Mouse (Mus musculus) yolk sac, embryonic 10.5 days (tissue): ENCODE data around the gene Arhgap42.

ENCODE experiments used
- DNase-seq: peaks from one replicate; pipeline ENCODE4 v3.0.0-alpha.2; 2017; ENCODE audit warnings: low spot score

Gene Arhgap42

DNA sequence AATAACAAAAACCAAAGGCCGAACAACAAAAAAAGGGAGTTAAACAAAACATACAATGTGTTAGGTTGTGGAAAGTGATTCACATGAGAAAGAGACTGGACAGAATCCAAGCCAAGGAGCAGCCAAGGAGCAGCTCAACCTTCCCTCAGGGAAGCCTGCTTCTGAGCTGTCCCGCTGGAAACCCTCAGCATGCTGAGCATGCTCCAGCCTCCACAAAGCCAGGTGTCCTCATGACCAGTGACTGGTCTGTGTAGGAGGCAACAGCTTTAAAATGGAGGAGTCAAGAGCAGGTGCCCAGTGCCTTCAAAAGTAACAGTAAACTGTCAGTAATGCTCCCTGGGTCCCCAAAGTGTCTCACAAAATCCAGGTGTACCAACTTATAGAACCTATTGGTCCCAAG, 28.4 kb downstream of the Arhgap42 start:
- no peak for DNase-seq

DNA sequence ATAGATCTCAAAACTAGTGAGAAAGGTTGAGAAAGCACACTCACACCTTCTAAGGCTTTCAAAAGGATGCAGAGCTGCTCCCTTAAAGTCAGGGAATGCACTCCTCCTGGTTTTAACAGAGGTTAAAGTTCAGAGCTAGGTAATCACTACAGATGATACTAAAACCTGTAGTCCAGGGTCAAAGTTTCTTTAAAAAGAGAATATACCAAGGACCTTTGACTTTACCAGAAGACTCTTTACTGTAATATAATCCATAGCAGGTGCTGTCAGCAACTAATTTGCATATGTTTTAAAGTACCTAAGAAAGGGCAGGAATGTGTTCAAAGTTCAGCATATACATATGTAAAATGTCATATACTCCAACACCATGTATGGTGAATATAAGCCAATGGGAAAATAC, 30.7 kb downstream of the Arhgap42 start:
- no peak for DNase-seq

DNA sequence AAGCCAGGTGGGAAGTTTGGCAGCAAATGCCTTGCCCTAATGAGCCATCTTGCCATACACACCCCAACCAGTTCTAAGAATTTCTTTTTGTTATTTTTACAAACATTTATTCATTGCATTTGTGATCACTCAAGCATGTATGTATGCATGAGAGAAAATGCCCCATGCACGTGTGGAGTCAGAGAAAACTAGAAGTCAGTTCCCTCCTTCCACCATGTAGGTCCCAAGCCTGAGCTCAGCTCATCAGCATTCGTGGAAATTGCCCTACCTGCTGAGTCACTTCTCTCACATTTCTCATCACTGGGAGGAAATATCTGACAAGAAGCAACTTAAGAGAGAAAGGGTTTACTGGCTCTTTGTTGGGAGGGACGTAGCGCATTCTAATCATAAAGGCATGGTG, 31.6 kb downstream of the Arhgap42 start:
- DNase-seq: no peak

DNA sequence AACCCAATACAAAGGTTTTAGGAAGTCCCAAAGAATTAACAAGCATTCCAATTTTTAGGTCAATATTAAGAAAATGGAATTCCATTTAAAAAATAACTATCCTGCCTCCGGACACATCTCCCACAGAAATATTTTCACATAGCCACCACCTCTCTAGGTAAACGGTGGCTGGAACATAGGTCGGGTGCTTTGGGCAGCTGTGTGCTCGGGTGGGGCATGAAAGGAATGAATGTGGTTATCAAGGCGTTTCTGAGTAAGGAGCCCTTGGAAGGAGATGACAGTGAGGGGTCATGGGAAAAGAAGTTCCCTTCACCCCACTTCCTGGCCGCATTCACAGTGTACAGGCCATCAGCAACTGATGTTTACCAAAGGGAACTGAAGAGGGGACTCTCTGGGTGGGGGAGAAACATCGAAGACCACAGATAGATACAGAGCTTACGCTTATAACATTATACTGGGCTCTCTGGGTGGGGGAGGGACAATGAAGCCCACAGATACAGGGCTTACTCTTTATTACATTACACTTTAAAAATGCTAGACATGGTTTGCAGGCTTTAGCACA, 38.0 kb downstream of the Arhgap42 start:
- DNase-seq: no peak

DNA sequence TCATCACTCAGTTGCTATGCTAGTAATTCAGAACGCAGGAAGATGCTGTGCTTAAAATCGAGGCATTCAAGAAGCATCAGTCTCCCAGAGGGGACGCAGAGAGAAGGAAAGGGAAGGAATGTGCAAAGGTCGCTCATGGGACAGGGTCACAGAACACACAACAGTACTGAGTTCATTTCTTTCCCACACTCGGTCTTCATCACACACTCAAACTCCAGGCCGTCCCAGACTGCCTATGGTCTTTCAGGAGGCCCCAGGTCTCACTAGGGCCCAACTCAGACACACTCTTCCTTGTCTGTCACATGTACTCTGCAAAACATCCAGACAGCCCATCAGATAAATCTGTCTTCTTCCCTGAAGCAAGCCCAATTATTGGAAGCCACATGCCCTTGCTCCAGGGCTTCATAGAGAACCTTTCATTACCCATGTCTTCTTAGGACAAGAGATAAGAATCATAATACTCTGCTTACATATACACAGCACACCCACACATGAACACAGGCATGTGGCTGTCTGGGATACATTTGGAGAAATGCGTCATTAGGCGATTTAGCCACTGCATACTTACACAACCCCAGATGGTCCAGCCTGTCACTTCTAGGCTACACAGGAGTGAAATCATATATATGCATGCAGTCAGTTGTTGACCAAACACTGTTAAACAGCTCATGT, 39.6 kb downstream of the Arhgap42 start:
- no peak for DNase-seq

DNA sequence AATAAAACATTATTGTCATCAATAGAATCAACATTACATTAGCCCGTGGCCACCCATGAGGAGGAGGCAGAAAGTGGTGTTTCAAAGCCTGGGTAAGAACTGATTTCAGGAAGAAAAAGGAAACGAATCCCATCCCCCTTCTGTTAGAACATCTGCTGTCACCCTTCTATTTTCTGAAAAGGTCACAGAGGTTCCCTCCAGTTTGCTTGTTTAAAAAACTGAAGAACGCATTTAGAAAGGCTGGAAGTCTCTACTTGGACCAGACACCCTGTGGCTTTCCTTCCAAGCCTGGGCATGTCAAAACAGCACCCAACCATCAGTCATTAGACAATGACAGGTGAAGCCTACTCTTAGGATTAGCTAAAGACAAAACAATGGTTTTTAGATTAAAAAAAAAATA, 40.3 kb downstream of the Arhgap42 start:
- no peak for DNase-seq

DNA sequence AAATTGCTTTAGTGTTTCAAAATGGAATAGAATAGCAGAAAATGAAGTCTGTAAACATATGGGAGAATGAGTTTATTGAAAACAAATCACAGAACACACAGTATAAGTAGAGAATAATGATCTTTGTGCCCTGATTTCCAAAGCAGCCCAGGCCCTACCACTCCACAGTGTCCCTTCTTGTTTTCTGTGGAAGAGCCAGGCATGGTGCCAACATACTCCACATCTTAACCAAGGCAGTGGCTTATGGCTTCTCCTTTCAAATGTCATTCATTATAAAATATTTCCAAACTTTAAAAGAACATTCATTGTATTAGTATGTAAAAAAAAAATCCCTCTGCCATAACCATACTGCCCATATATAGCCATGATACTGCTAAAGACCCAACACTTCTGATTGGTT, 42.9 kb downstream of the Arhgap42 start:
- DNase-seq: no peak

DNA sequence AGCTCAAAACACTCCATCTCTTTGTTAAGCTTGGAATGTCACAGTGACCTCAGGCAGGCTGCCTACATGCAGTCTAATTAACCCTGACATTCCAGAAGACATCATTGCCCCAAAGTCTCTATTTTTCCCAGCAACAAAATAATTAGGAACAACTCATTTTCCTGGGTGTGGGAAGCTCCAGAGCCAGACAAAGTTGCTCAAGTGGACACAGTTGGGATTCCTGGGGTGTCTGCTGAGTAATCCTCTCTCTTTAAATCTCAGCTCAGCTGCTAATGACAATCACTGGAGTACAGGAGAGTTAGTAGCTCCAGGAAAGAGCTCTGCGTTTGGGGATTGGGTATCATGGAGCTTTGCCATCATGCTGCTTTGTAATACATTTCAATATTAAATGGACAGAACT, 44.4 kb downstream of the Arhgap42 start:
- DNase-seq: no peak

DNA sequence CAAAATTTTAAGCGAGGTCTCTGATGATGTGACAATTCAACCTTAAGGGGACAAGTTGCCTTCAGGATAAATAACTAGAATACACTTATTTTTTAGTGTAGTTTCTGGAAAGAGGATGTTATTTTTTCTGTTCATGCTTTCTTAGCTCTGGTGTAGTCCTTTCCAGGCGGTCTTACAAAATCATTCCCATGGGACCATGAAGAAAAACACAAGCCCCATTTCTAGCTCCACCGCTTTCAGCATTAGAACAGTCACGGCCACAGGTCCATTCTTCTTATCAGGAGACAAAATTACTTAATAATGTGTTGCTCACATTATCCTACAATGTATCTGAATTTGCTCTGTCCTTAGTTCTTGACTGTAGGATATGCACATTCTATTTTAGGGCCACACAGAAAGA, 46.2 kb downstream of the Arhgap42 start:
- DNase-seq: no peak

DNA sequence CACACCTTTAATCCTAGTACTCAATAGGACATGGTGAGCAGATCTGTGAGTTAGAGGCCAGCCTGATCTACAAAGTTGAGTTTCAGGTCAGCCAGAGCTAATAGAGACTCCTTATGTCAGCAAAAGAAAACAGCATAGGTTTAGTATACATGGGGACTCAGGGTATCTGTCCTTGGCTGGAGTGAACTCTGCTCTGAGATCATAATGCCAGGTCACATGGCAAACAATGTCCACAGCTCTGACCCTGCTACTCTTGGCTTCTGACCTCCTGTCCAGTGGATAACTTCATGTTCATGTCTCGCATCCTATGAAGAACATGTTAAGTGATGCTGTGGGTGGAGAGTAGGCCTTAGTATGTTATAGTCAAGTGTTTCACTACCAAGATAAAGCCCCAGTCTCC, 48.1 kb downstream of the Arhgap42 start:
- DNase-seq: peak; percentile 32

DNA sequence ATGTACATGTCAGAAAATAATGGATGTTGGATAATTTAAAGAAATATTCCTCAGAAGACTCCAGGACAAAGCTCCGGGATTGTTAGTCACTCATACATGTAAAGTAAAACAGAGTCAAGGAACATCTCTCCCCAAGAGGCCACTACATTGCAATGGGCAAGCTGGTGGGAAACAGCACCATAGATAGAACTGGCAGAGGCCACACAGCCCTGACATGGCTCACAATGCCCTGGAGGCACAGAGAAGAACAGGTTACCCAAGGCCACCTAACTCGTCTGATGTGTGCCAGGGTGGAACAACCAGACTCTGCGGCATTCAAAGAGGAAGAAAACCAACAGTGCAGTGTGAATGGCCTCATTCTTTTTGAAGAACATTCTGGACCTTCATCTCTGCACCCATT, 50.7 kb downstream of the Arhgap42 start:
- no peak for DNase-seq

DNA sequence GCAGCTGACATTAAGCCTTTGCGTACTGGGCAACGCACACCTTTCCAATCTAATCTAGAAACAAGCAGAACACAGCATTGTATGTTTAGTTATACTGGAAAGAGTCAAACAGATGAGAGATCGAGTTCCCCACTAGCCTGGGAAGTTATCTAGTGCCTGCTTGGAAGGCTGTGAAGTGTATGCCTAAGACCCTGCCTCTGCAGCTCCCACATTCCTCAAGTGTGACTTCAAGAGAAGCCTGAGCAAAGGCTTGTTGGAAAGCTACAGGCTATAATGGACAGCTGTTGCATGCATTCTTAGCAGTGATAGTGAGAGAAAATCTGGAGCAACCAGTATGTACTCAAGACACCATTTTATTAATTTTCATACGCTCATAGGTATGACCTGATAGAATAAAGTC, 61.2 kb downstream of the Arhgap42 start:
- DNase-seq: no peak

DNA sequence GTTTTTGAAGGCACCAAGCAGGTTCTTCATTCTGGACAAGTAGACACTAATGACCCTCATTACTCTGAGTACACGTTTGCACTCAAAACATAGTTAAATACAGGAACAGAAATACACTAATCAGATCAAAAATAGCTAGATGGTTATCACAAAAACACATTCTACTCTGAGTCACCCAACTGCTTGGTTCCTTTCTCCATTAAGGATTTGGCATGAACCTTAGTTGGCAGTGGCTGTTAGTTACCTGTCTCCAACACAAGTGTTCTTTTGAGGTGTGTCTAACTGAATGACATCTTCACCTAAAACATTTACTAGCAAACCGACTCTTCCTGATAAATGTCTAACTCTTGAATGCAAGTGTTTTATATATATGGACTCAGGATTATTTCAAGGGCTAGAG, 64.0 kb downstream of the Arhgap42 start:
- DNase-seq: no peak

DNA sequence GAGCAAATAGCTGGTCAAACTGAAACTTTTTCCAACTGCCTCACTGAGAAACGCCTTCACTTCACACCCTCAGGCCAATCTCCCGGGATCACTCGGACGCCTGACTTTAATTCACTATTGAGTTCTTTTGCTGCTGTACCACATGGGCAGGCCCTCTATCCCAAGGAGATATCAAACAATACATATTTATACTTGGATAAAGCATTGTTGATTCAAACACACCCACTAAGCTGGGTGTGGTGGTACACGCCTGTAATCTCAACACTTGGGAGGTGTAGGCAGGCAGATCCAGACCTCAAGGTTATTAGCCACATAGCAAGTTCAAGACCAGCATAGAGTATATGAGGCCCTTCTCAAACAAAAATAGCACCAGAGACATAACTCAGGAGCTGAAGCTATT, 64.7 kb downstream of the Arhgap42 start:
- DNase-seq: no peak

DNA sequence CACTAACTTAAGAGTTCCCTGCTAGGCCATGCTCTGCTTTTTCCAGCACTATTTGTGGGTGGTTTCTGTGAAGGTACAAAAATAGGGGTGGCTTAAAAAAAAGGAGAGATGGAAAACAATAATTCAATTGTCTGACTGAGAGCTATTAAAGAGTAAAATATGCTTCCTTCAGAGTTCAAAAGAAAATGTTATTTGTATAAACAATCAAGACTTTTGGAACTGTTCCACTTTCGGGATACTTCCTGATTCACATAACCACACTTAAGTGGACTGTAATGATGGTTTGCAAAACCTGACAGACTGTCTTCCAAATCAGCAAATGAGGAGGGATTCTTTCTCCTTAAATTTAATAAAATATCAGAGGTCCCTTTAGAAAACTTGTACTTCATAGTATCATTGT, 65.8 kb downstream of the Arhgap42 start:
- DNase-seq: no peak

DNA sequence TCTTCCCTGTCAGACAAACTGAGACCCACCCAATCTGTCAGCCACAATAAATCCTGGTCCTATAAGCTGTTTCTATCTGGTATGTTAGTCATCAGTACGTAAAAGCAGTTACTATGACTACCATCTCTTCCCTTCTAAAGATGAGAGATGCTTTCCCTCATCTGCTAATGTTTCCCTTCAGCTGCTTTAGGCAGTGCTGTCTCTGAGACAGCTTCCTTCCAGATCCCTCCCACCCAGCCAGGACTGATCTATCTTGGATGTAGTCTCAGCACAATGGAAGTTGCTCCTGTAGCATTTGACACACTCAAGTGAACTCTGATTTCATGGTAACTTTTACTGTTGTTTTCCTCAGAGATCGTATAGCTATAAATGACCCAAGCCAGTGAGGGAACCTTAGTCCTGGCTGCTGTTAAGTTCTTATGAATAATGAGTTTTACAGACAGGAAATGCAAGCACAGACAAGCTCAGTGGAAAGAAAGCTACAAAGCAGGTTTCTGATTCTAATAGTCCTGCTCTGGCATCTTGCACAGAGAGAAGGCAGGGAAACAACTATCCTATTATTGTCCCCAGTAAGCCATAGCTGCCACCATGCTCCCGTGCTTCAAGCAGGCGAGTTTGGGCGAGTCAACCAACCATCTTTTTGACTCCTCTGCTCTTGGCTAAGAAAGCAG, 67.6 kb downstream of the Arhgap42 start:
- DNase-seq: no peak

DNA sequence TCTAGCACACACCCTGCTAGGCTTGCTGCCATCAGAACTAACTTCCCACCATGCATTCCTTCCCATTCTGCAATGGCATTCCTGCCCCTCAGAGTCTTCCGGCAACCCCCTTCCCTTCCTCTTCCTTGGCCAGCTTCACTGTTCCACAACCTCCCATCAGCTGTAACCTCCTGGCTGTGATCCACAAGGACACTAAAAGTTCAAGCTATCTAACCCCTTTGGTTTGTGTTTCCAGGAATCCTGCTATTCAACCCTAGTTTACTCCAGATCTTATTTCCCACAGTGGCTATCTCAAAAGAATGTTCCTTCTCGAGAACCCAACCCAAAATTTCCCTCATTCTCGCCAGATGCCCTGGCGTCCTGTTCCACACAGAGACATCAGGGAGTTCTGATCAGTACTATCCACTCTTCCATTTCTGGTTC, 73.2 kb downstream of the Arhgap42 start:
- no peak for DNase-seq

DNA sequence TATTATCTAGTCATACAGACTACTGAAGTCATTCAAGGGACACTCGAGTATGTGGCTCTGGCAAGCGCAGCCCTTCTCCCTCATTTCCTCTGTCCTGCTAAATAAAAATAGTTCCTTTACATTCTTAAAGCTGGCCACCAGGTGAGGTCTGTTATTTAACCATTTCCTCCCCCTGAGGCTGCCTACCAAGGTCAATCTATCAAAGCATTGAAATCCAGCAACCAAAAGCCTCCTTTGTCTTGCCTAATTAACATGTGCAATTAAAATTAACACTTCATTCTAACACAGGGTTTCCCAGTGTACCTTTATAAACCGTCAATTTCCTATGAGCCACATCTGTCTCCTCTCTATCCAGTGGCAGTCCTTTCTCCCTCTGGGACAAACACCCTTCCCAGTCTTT, 78.2 kb downstream of the Arhgap42 start:
- DNase-seq: no peak

DNA sequence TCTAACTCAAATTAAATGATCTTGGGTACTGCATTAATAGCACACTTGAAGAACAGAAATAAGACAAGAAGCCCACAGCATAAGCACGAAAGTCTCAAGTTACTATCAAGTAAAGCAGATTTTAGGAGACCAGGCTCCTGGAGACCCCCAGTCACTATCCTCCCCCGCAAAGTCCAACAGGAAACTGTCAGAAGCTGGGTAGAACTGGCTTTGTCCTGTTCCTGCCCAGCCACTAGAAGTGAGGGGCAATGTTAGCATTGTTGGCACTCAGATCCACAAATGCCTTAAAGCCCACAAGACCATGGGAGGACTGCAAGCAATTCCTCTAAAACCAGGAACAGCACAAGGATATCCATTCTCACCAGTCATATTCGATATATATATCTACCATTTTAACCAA, 80.7 kb downstream of the Arhgap42 start:
- no peak for DNase-seq

DNA sequence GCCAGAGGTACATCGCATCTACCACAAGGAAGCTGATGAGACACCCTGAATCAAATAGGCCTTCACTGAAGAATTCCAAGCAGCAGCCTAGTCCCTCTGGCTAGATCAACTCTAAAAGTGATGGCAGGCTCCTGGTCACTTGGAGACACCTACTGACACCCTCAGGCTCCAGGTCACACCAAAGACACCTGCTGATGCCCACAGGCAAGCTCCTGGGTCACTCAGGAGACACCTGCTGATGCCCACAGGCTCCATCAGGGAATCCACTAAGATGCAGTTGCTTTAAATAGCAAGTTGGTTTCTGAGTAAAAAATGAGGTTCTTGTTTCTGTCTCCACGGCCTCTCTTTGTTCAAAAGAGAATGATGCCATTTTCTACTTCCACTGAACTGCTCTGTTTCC, 81.5 kb downstream of the Arhgap42 start:
- no peak for DNase-seq

DNA sequence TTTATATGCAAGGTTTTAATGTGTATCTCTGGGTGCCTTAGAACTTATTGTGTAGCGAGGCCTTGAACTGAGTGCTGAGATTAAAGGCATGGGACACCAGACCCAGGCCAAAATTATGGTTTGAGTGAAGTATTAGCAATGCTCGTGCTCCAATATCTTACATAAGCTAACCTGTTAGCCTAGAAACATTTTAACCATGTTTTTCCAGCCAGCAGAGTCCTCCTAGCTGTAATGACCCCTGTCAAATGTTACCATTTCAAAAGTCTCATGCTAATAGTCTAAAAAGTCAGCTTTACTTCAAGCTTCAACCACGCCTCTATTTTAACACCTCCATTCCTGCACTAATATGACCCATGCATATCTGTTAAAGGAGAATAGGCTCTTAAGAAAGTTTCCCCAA, 84.3 kb downstream of the Arhgap42 start:
- DNase-seq: no peak

DNA sequence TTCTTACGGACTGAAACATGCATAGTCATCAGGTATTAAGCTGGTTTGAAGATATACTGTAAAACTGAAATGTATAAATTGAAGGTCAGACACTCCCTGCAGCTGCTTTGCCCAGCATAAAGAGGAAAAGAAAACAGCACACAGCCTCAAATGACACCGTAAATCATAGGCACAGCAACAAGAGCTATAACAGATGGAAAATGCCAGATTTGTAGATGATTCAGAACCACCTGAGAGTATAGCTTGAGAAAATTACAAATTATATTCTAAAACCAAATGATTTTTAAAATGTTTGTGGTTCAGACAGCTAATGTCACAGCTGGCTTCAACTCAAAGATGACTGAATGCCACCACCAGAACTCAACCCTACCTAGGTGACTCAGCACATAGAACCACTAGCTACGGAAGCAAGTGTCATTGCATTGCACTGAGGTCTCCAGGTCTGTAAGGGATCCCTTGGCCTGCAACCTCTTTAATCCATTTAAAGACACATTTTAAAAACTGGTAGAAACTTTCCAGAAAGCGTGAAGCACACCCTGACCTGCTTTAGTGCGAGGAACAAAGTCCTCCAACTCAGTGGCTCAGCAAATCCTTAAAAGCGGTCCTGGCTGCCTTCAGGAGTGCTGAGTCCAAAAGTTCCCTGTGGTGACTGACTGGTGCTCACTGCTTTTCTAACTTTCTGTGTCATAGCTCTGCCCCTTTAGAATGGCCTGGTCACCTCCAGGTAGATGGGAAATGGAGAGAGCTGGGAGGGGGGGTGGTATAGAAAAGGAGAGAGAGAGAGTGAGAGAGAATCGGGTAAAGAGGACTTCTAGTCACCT, 94.4 kb downstream of the Arhgap42 start:
- DNase-seq: peak; percentile 37

DNA sequence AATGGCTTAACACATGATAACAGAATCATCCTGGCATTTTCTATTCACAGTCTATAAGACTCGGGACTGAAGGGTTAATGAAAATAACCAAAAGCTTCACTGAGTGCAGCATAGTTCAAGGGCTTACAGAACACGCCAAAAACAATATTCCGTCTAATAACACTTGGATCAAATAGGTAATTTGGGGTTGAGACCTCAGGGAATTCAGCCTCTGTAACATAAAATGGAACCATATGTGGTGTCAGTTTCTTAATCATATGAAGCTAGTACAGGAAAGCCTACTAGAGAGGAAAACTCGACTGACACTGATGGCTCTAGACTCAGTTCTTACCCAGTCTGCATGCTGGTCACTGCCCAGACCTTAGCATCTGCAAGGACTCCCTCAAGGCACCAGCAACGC, 95.8 kb downstream of the Arhgap42 start:
- DNase-seq: no peak
